Mouse (Mus musculus) hindbrain, embryonic 10.5 days (tissue): Measurements from ENCODE around the gene Clcf1. TPM values are rescaled to one million over a fixed set of nuclear protein-coding genes. Genes with fewer than 3 reads are reported as not detected.

Source experiments
- DNase-seq: peaks from one replicate; pipeline ENCODE4 v3.0.0-alpha.2; 2017; ENCODE audit warnings: low spot score
- H3K27ac ChIP-seq: fragments of 300-500 bp; sonication (generic); 2 replicates; pipeline ENCODE4 v1.5.1; 2016; ENCODE audit warnings: mild to moderate bottlenecking, moderate library complexity
- H3K27me3 ChIP-seq: fragments of 300-500 bp; sonication (generic); 2 replicates; pipeline ENCODE4 v1.6.1; 2016; ENCODE audit warnings: mild to moderate bottlenecking; ENCODE audit not compliant: poor library complexity, insufficient read depth, severe bottlenecking
- H3K36me3 ChIP-seq: fragments of 300-500 bp; sonication (generic); 2 replicates; pipeline ENCODE4 v1.6.1; 2016; ENCODE audit warnings: mild to moderate bottlenecking, moderate library complexity
- H3K4me1 ChIP-seq: fragments of 300-500 bp; sonication (generic); replicated peaks from 2 replicates; pipeline ENCODE4 v1.6.1; 2016; ENCODE audit warnings: mild to moderate bottlenecking
- H3K4me3 ChIP-seq: fragments of 300-500 bp; sonication (generic); 2 replicates; pipeline ENCODE4 v1.5.1; 2016; ENCODE audit warnings: mild to moderate bottlenecking, moderate library complexity
- H3K9me3 ChIP-seq: fragments of 300-500 bp; sonication (generic); 2 replicates; pipeline ENCODE4 v1.6.1; 2016; ENCODE audit warnings: mild to moderate bottlenecking, moderate library complexity
- WGBS: fragments of 180-500 bp; shearing (Covaris S2); methylation state at CpG from one replicate; pipeline ENCODE4 v1.1.7; 2016; 5-methylcytosine and 5-hydroxymethylcytosine counted together
- polyA plus RNA-seq: library from polyadenylated mRNA; unstranded; fragments of >200 nt; fragmentation: Nextera tagmentation; extraction: Ambion mirVana; gene quantifications from 2 replicates; pipeline ENCODE4 v1.2.1, GENCODE M21; 2016

The Clcf1 gene
- polyA plus RNA-seq, 1 experiment from 2014 or later: 1.2 TPM

- no peak for DNase-seq
- H3K36me3 ChIP-seq: no peaks in the 10 kb centered on the region
- peak overlapping the region; percentile 70 for H3K4me3 ChIP-seq
- peaks cover 93% of the 10 kb centered on the region for H3K27me3 ChIP-seq
- H3K27ac ChIP-seq: peak overlapping the region; percentile 87
- no peaks in the 10 kb centered on the region for H3K9me3 ChIP-seq
- WGBS: 4% methylated on average over 16 of the region's 21 CpGs
- peaks cover 62% of the 10 kb centered on the region for H3K4me1 ChIP-seq
Measured at GRCm38 (mm10) chr19:4215451-4215840, 1.4 kb downstream of the Clcf1 start.

- WGBS: 19% methylated on average over 14 of the region's 14 CpGs
- Histone ChIP-seq H3K9me3 (no peaks in the 10 kb centered on the region), H3K27me3 (peaks cover 87% of the 10 kb centered on the region), H3K4me1 (peaks cover 67% of the 10 kb centered on the region), H3K27ac (no peak overlapping the region), H3K36me3 (no peaks in the 10 kb centered on the region), H3K4me3 (peak overlapping the region; percentile 70; the same call in 1 of the 2 replicates)
- peak; percentile 51 for DNase-seq
Measured at GRCm38 (mm10) chr19:4216041-4216685, 2.1 kb downstream of the Clcf1 start.

- H3K27me3 ChIP-seq: peaks cover 84% of the 10 kb centered on the region
Measured at GRCm38 (mm10) chr19:4217140-4217539, 3.1 kb downstream of the Clcf1 start.

GRCm38 (mm10) chr19:4217855-4218254 is 3.8 kb downstream of the Clcf1 start:
- no peak for DNase-seq
- WGBS: 48% methylated on average over 3 of the region's 3 CpGs
- peaks cover 79% of the 10 kb centered on the region for H3K27me3 ChIP-seq

More at GRCm38 (mm10) chr19:4217140-4217539, 3.1 kb downstream of the Clcf1 start:
- no peaks in the 10 kb centered on the region for H3K9me3 ChIP-seq
- H3K27ac ChIP-seq: no peak overlapping the region
- peaks cover 59% of the 10 kb centered on the region for H3K4me1 ChIP-seq
- H3K36me3 ChIP-seq: no peaks in the 10 kb centered on the region
- no peak for DNase-seq
- 15% methylated on average over 5 of the region's 5 CpGs for WGBS
- H3K4me3 ChIP-seq: no peak overlapping the region

GRCm38 (mm10) chr19:4218293-4218692 is 4.3 kb downstream of the Clcf1 start:
- Histone ChIP-seq H3K9me3 (no peaks in the 10 kb centered on the region), H3K36me3 (no peaks in the 10 kb centered on the region), H3K4me1 (peaks cover 53% of the 10 kb centered on the region), H3K27ac (no peak overlapping the region), H3K27me3 (peaks cover 75% of the 10 kb centered on the region), H3K4me3 (no peak overlapping the region)
- DNase-seq: no peak
- WGBS: 93% methylated on average over 11 of the region's 11 CpGs

More at GRCm38 (mm10) chr19:4217855-4218254, 3.8 kb downstream of the Clcf1 start:
- Histone ChIP-seq H3K9me3 (no peaks in the 10 kb centered on the region), H3K36me3 (no peaks in the 10 kb centered on the region), H3K4me1 (peaks cover 57% of the 10 kb centered on the region), H3K4me3 (no peak overlapping the region), H3K27ac (no peak overlapping the region)

- no peak for DNase-seq
- H3K4me3 ChIP-seq: no peak overlapping the region
- no peaks in the 10 kb centered on the region for H3K9me3 ChIP-seq
- 74% methylated on average over 1 of the region's 1 CpGs for WGBS
- no peak overlapping the region for H3K27ac ChIP-seq
- peaks cover 48% of the 10 kb centered on the region for H3K4me1 ChIP-seq
- H3K36me3 ChIP-seq: no peaks in the 10 kb centered on the region
- peaks cover 70% of the 10 kb centered on the region for H3K27me3 ChIP-seq
Measured at GRCm38 (mm10) chr19:4218784-4219183, 4.7 kb downstream of the Clcf1 start.

GRCm38 (mm10) chr19:4219943-4220342 is 5.9 kb downstream of the Clcf1 start:
- Histone ChIP-seq H3K4me3 (no peak overlapping the region), H3K27me3 (peaks cover 58% of the 10 kb centered on the region), H3K4me1 (peaks cover 37% of the 10 kb centered on the region), H3K36me3 (no peaks in the 10 kb centered on the region), H3K27ac (no peak overlapping the region), H3K9me3 (no peaks in the 10 kb centered on the region)
- no peak for DNase-seq
- 83% methylated on average over 6 of the region's 6 CpGs for WGBS

GRCm38 (mm10) chr19:4220416-4220815 is 6.4 kb downstream of the Clcf1 start:
- Histone ChIP-seq H3K27ac (no peak overlapping the region), H3K9me3 (no peaks in the 10 kb centered on the region), H3K4me1 (peaks cover 32% of the 10 kb centered on the region), H3K36me3 (no peaks in the 10 kb centered on the region), H3K27me3 (peaks cover 53% of the 10 kb centered on the region), H3K4me3 (no peak overlapping the region)
- no peak for DNase-seq
- whole genome bisulfite sequencing: 68% methylated on average over 4 of the region's 4 CpGs

GRCm38 (mm10) chr19:4220957-4221743 is 7.1 kb downstream of the Clcf1 start:
- WGBS: 43% methylated on average over 14 of the region's 14 CpGs
- Histone ChIP-seq H3K4me3 (no peak overlapping the region), H3K4me1 (peaks cover 24% of the 10 kb centered on the region), H3K9me3 (no peaks in the 10 kb centered on the region), H3K27me3 (peaks cover 49% of the 10 kb centered on the region), H3K27ac (no peak overlapping the region), H3K36me3 (no peaks in the 10 kb centered on the region)
- no peak for DNase-seq

GRCm38 (mm10) chr19:4222165-4222564 is 8.1 kb downstream of the Clcf1 start:
- DNase-seq: no peak
- no peaks in the 10 kb centered on the region for H3K36me3 ChIP-seq
- H3K27me3 ChIP-seq: peaks cover 45% of the 10 kb centered on the region
- WGBS: 88% methylated on average over 11 of the region's 11 CpGs
- H3K27ac ChIP-seq: no peak overlapping the region
- peaks cover 14% of the 10 kb centered on the region for H3K4me1 ChIP-seq
- no peak overlapping the region for H3K4me3 ChIP-seq
- no peaks in the 10 kb centered on the region for H3K9me3 ChIP-seq

GRCm38 (mm10) chr19:4226779-4227178 is 12.7 kb downstream of the Clcf1 start:
- no peak overlapping the region for H3K27ac ChIP-seq
- H3K9me3 ChIP-seq: no peaks in the 10 kb centered on the region
- H3K4me3 ChIP-seq: no peak overlapping the region
- H3K27me3 ChIP-seq: peaks cover 42% of the 10 kb centered on the region
- DNase-seq: no peak
- WGBS: 89% methylated on average over 7 of the region's 7 CpGs
- H3K4me1 ChIP-seq: peaks cover 13% of the 10 kb centered on the region
- no peaks in the 10 kb centered on the region for H3K36me3 ChIP-seq

- DNase-seq: no peak
- peaks cover 36% of the 10 kb centered on the region for H3K27me3 ChIP-seq
- H3K4me1 ChIP-seq: peaks cover 16% of the 10 kb centered on the region
- WGBS: 72% methylated on average over 5 of the region's 5 CpGs
- H3K4me3 ChIP-seq: no peak overlapping the region
- no peaks in the 10 kb centered on the region for H3K9me3 ChIP-seq
- no peaks in the 10 kb centered on the region for H3K36me3 ChIP-seq
- no peak overlapping the region for H3K27ac ChIP-seq
Measured at GRCm38 (mm10) chr19:4227446-4227845, 13.4 kb downstream of the Clcf1 start.
